ENCODE assay signal across 9 mouse cellular contexts in the genomic region with DNA sequence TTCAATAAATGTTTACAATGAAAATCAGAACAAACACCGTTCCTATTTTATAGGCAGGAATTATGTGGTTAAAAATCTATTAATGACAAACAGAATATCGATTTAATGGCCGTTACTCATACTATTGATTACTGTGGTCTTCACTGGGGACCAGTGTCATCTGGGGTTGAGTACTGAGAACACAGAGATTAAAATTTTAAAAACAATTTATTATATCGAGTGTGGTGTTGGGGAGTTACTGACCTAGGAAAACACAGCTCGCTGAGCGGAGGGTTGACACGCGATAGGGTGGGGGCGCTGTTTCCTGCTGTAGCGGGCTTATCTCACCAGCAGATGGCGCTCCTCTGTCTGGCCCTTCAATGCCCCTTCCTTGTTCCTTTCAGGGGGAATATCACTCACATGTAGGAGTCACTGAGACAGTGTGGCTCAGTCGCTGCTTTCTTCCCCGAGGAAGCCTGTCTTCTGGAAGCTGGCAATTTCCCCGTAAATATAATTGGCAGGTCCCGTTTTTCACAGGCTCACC.
DNase-seq lines count a peak whose midpoint lies in the region; ATAC-seq and TF ChIP-seq lines count a peak whose summit lies in the region.
"Had no signal": no experiment of that assay in that cellular context is flagged by ENCODE, and none has a peak within 500 bp of the region (broad histone marks: within the 10 kb centered on the region; RNA-seq: fewer than 3 reads in every experiment).

No protein-coding gene starts in this region.

- peak; percentile 97 for TF ChIP-seq CTCF in layer of hippocampus, adult 2 months (conservative IDR thresholded peaks at IDR 0.05)

- ATAC-seq in cerebellum, adult (ENCODE audit: insufficient number of reproducible peaks, low FRiP score, low TSS enrichment) = 0 out of 2 replicates have a peak, but pooled peaks have one; percentile 49
- ATAC-seq in megakaryocyte, adult 5-6 weeks (ENCODE audit: poor library complexity, severe bottlenecking) = peak; percentile 77

- H3K4me3 ChIP-seq in layer of hippocampus, adult 2 months = no peak overlapping the region
- H3K4me3 ChIP-seq: limb, embryonic 13.5 days had no signal

- no peak for DNase-seq in cerebellum, adult 11-12 months
- peak; percentile 52 for DNase-seq in Muller cell, postnatal 12 days (ENCODE audit: inconsistent ontology term)
- peak; percentile 17 for DNase-seq in cerebellum, adult 9-11 months
- peak; percentile 62 to 82 for DNase-seq in heart, postnatal 10 days
- DNase-seq in layer of hippocampus, adult 2 months (ENCODE audit: low spot score in 2 of 2) = peak; percentile 43 to 70
- peak; percentile 30 to 71 for DNase-seq in spleen, adult 18-20 months

- H3K27ac ChIP-seq in layer of hippocampus, adult 2 months = no peak overlapping the region
- H3K27ac ChIP-seq: limb, embryonic 13.5 days had no signal

- intact Hi-C loops in heart, postnatal 10 days (cut with DNase I) = loop anchor here (10.0 kb wide), 1 partner anchor 373 kb away; no protein-coding TSS in a partner anchor
